Mouse (Mus musculus): ENCODE results near the gene Olfr1214. TPM values are rescaled to one million over a fixed set of nuclear protein-coding genes. Genes with fewer than 3 reads are reported as not detected.
"Not testable (repeated sequence)": the region's sequence is repeated elsewhere in the genome, so short reads cannot be mapped to it uniquely, and the experiment has no call there.

The Olfr1214 gene
- polyA plus RNA-seq (2014; fragmentation: Nextera tagmentation; extraction: Ambion mirVana), result not detected in 2 replicates

DNA sequence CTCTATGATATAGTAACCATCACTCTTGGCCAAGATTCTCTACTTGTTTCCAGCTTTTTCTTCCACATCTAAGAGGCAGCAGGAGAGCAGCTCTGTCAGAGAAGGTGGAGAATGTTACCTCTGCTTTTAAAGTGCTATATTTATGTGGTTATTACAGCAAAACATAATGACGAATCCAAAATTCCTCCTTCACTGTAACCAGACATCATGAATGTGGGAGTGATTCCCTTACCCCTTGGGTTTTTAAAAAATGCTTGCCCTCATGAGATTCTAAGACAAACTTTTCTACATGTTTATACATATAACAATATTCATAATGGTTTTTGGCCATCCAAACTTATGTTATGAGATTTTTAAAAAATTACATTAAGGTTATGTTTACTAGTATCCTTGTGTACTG is at the start of gene Olfr1214:
Olfr1214 (minus strand) TSS at position 101 of the 400 bp plus-strand sequence.
- no peaks in the 10 kb centered on the region for H3K9me3 ChIP-seq (ENCODE audit: control insufficient read depth, low read length)
- ATAC-seq (ENCODE audit: low FRiP score, low TSS enrichment), result no peak
- WGBS, result 88% methylated on average over 1 of the region's 1 CpGs
- H3K4me2 ChIP-seq (ENCODE audit: low read length), result no peak within 1 kb of the TSS
- no peak within 1 kb of the TSS for H3K9ac ChIP-seq (replicated peaks; ENCODE audit: low read length)
- H3K27me3 ChIP-seq (ENCODE audit: control insufficient read depth, insufficient read depth, low read length), result no peaks in the 10 kb centered on the region
- no peak within 1 kb of the TSS for H3K27ac ChIP-seq (replicated peaks; ENCODE audit: low read depth, low read length)
- H3K4me1 ChIP-seq (ENCODE audit: control insufficient read depth, insufficient read depth, low read length), result no peaks in the 10 kb centered on the region
- H3K36me3 ChIP-seq (ENCODE audit: control insufficient read depth, insufficient read depth, low read length), result no peaks in the 10 kb centered on the region
- no peak within 1 kb of the TSS for H3K4me3 ChIP-seq (replicated peaks; ENCODE audit: low read depth, low read length)
- DNase-seq, result no peak

DNA sequence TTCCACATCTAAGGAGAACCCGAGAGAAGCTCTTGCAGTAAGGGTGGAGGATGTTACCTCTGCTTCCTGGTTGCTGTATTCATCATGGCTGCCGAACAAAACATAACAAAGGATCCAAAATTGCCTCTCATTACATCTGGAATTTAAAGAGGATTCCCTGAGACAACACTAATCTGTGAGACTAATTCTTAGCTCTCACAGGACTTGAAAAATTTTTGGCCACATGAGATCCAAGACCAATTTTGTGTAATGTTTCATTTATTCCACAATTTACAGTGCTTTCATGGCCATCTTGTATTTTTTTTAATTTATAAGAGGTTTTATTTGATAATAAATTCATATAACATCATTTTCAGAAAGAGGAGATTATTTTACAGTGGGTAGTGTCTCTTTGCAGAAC is 39.5 kb upstream of the Olfr1214 start, which contains the start of gene Olfr1217:
Olfr1217 (minus strand) TSS at position 101 of the 400 bp plus-strand sequence.
- Histone ChIP-seq H3K9me3 (ENCODE audit: control insufficient read depth, low read length) (no peaks in the 10 kb centered on the region), H3K4me2 (ENCODE audit: low read length) (no peak within 1 kb of the TSS), H3K4me3 (replicated peaks; ENCODE audit: low read depth, low read length) (no peak within 1 kb of the TSS), H3K27ac (replicated peaks; ENCODE audit: low read depth, low read length) (no peak within 1 kb of the TSS), H3K4me1 (ENCODE audit: control insufficient read depth, insufficient read depth, low read length) (no peaks in the 10 kb centered on the region), H3K9ac (replicated peaks; ENCODE audit: low read length) (no peak within 1 kb of the TSS), H3K27me3 (ENCODE audit: control insufficient read depth, insufficient read depth, low read length) (no peaks in the 10 kb centered on the region), H3K36me3 (ENCODE audit: control insufficient read depth, insufficient read depth, low read length) (no peaks in the 10 kb centered on the region)
- ATAC-seq (ENCODE audit: low FRiP score, low TSS enrichment) (no peak), DNase-seq (no peak)
- WGBS, result 76% methylated on average over 2 of the region's 2 CpGs

DNA sequence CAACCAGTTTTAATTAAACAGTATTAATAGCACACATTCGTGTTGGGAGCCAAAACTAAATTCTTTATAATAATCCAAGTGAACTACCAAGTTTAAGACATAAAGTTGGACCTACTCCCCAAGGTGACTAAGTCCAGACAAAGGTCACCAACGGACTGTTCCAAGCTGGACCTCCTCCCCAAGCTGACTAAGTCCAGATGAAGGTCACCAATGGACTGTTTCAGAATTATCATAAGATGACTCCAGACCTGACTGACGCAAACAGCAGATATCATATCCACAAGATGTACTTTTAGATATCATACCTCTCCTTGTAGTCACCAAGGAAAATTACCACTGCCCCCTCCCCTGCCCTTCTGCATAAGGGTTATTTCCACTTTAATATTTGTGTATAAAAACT is 29.0 kb upstream of the Olfr1214 start:
- not testable (repeated sequence) for H3K27ac ChIP-seq (replicated peaks; ENCODE audit: low read depth, low read length); H3K4me1 ChIP-seq (ENCODE audit: control insufficient read depth, insufficient read depth, low read length); H3K9me3 ChIP-seq (ENCODE audit: control insufficient read depth, low read length); H3K9ac ChIP-seq (replicated peaks; ENCODE audit: low read length); H3K4me3 ChIP-seq (replicated peaks; ENCODE audit: low read depth, low read length); H3K27me3 ChIP-seq (ENCODE audit: control insufficient read depth, insufficient read depth, low read length); DNase-seq; H3K36me3 ChIP-seq (ENCODE audit: control insufficient read depth, insufficient read depth, low read length); H3K4me2 ChIP-seq (ENCODE audit: low read length); ATAC-seq (ENCODE audit: low FRiP score, low TSS enrichment)
- WGBS, result 70% methylated on average over 3 of the region's 3 CpGs

DNA sequence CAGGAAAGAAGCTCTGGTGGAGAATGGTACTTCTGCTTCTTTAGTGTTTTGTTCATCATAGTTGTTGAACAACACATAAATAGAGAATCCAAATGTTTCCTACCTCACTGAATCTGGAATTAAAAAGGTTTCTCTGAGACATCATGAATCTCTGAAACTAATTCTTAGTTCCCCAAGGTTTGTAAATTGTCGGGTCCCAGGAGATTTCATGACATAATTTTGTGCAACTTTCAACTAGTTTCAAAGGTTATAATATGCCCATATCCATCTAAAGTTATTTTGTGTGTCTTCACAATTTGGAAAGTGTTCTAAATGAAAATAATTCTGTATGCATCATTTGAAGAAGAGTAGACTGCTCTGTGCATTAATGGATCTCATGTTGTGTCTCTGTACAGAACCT is 25.8 kb upstream of the Olfr1214 start, which contains the start of gene Olfr1216:
Olfr1216 (minus strand) TSS at position 101 of the 400 bp plus-strand sequence.
- H3K9me3 ChIP-seq (ENCODE audit: control insufficient read depth, low read length), result no peaks in the 10 kb centered on the region
- DNase-seq (no peak), ATAC-seq (ENCODE audit: low FRiP score, low TSS enrichment) (no peak)
- 85% methylated on average over 1 of the region's 1 CpGs for WGBS
- no peak within 1 kb of the TSS for H3K27ac ChIP-seq (replicated peaks; ENCODE audit: low read depth, low read length)
- H3K27me3 ChIP-seq (ENCODE audit: control insufficient read depth, insufficient read depth, low read length), result no peaks in the 10 kb centered on the region
- no peak within 1 kb of the TSS for H3K4me3 ChIP-seq (replicated peaks; ENCODE audit: low read depth, low read length)
- no peaks in the 10 kb centered on the region for H3K36me3 ChIP-seq (ENCODE audit: control insufficient read depth, insufficient read depth, low read length)
- no peak within 1 kb of the TSS for H3K9ac ChIP-seq (replicated peaks; ENCODE audit: low read length)
- no peak within 1 kb of the TSS for H3K4me2 ChIP-seq (ENCODE audit: low read length)
- H3K4me1 ChIP-seq (ENCODE audit: control insufficient read depth, insufficient read depth, low read length), result no peaks in the 10 kb centered on the region

DNA sequence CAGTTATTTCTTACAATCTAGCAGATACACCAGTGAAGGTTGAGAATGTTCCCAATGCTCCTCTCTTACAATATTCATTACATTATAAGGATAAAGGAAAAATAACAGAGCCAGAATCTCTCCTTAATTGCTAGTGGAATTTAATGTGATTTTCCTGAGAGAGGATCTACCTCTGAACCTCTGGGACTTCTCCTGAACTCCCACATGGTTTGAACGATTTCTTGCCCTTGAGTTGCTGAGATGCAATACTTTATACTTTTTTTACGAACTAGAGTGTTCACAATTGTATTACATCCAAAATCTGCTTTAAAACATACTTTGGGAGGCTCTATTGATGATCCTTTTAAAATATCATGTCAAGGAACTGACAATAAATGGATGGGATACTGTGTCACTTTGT is 14.4 kb upstream of the Olfr1214 start, which contains the start of gene Olfr1215:
Olfr1215 (minus strand) TSS at position 101 of the 400 bp plus-strand sequence.
- ATAC-seq (ENCODE audit: low FRiP score, low TSS enrichment) (no peak), DNase-seq (no peak)
- Histone ChIP-seq H3K27ac (replicated peaks; ENCODE audit: low read depth, low read length) (no peak within 1 kb of the TSS), H3K4me1 (ENCODE audit: control insufficient read depth, insufficient read depth, low read length) (no peaks in the 10 kb centered on the region), H3K36me3 (ENCODE audit: control insufficient read depth, insufficient read depth, low read length) (no peaks in the 10 kb centered on the region), H3K4me2 (ENCODE audit: low read length) (no peak within 1 kb of the TSS), H3K4me3 (replicated peaks; ENCODE audit: low read depth, low read length) (no peak within 1 kb of the TSS), H3K27me3 (ENCODE audit: control insufficient read depth, insufficient read depth, low read length) (no peaks in the 10 kb centered on the region), H3K9me3 (ENCODE audit: control insufficient read depth, low read length) (no peaks in the 10 kb centered on the region), H3K9ac (replicated peaks; ENCODE audit: low read length) (no peak within 1 kb of the TSS)
- WGBS, result 77% methylated on average over 2 of the region's 2 CpGs

DNA sequence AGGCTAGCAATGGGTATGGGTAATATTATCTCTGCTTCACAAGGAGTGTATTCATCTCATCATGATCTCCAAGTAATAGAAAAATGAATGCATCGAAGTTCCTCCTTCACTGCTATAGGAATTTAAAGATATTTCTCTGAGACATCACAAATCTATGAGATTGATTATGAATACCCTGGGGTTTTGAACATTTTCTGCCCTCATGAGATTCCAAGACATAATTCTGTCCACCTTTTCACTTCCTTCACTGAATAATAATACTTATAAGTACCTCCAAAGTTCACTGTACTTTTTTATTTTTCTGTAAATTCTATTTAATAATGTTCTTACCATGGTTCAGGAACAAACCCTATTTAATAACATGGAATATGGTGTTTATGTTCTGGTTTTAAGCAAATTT is 12.3 kb downstream of the Olfr1214 start, which contains the start of gene Gm13762:
Gm13762 (minus strand) TSS at position 101 of the 400 bp plus-strand sequence.
- 80% methylated on average over 1 of the region's 1 CpGs for WGBS
- Histone ChIP-seq H3K27ac (replicated peaks; ENCODE audit: low read depth, low read length) (no peak within 1 kb of the TSS), H3K36me3 (ENCODE audit: control insufficient read depth, insufficient read depth, low read length) (no peaks in the 10 kb centered on the region), H3K4me2 (ENCODE audit: low read length) (no peak within 1 kb of the TSS), H3K9me3 (ENCODE audit: control insufficient read depth, low read length) (no peaks in the 10 kb centered on the region), H3K27me3 (ENCODE audit: control insufficient read depth, insufficient read depth, low read length) (no peaks in the 10 kb centered on the region), H3K4me3 (replicated peaks; ENCODE audit: low read depth, low read length) (no peak within 1 kb of the TSS), H3K9ac (replicated peaks; ENCODE audit: low read length) (no peak within 1 kb of the TSS), H3K4me1 (ENCODE audit: control insufficient read depth, insufficient read depth, low read length) (no peaks in the 10 kb centered on the region)
- no peak for ATAC-seq (ENCODE audit: low FRiP score, low TSS enrichment)
- no peak for DNase-seq

DNA sequence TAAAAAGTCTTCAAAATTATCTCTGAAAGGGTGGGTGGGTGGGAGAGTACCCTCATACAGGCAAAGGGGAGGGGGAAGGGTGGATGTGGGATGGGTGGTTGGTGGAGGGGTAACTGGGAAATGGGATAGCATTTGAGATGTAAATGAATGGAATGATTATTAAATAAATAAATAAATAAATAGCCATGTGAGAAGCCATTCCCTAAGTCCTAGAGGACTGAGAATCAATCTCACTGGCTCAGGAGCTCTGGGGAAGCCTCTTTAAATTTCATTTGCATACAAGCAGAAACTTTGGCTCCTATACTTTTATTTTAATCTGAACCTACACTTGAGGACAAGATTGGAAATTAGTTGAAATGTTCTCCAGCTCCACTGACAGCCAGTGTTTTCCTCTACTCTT is 38.8 kb downstream of the Olfr1214 start, which contains the start of gene Olfr1212:
Olfr1212 (plus strand) TSS at position 301 of the 400 bp plus-strand sequence.
- no peak within 1 kb of the TSS for H3K4me2 ChIP-seq (ENCODE audit: low read length)
- no peaks in the 10 kb centered on the region for H3K9me3 ChIP-seq (ENCODE audit: control insufficient read depth, low read length)
- ATAC-seq (ENCODE audit: low FRiP score, low TSS enrichment) (no peak), DNase-seq (no peak)
- no peaks in the 10 kb centered on the region for H3K27me3 ChIP-seq (ENCODE audit: control insufficient read depth, insufficient read depth, low read length)
- no peak within 1 kb of the TSS for H3K4me3 ChIP-seq (replicated peaks; ENCODE audit: low read depth, low read length)
- H3K27ac ChIP-seq (replicated peaks; ENCODE audit: low read depth, low read length), result no peak within 1 kb of the TSS
- no peaks in the 10 kb centered on the region for H3K36me3 ChIP-seq (ENCODE audit: control insufficient read depth, insufficient read depth, low read length)
- H3K4me1 ChIP-seq (ENCODE audit: control insufficient read depth, insufficient read depth, low read length), result no peaks in the 10 kb centered on the region
- H3K9ac ChIP-seq (replicated peaks; ENCODE audit: low read length), result no peak within 1 kb of the TSS

DNA sequence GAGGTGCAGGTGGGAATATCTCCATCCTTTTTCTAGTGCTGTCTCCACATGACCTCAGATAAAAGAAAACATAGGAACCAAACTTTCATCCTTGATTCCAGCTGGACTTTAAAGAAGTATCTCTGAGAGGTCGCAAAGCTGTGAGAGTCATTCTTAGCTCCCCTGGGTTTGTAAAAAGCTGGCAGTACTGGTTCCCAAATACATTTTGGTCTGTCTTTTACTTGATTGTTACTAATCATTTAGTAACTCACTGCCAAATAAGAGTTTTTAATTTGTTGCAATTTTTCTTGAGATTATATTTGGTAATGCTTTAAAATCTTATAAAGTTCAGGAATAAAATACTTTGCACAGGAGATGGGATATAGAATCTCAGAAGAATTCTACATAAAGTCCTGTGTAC is 54.4 kb downstream of the Olfr1214 start, which contains the start of gene Olfr1211:
Olfr1211 (minus strand) TSS at position 101 of the 400 bp plus-strand sequence.
- no peak within 1 kb of the TSS for H3K4me2 ChIP-seq (ENCODE audit: low read length)
- no peak within 1 kb of the TSS for H3K4me3 ChIP-seq (replicated peaks; ENCODE audit: low read depth, low read length)
- H3K27ac ChIP-seq (replicated peaks; ENCODE audit: low read depth, low read length), result no peak within 1 kb of the TSS
- no peaks in the 10 kb centered on the region for H3K9me3 ChIP-seq (ENCODE audit: control insufficient read depth, low read length)
- WGBS, result 91% methylated on average over 1 of the region's 1 CpGs
- H3K27me3 ChIP-seq (ENCODE audit: control insufficient read depth, insufficient read depth, low read length), result no peaks in the 10 kb centered on the region
- H3K4me1 ChIP-seq (ENCODE audit: control insufficient read depth, insufficient read depth, low read length), result no peaks in the 10 kb centered on the region
- no peak for DNase-seq
- H3K9ac ChIP-seq (replicated peaks; ENCODE audit: low read length), result no peak within 1 kb of the TSS
- no peak for ATAC-seq (ENCODE audit: low FRiP score, low TSS enrichment)
- H3K36me3 ChIP-seq (ENCODE audit: control insufficient read depth, insufficient read depth, low read length), result no peaks in the 10 kb centered on the region
